Mouse (Mus musculus) C2C12 (cell line): ENCODE measurements around the gene Pde10a. TPM values are rescaled to one million over a fixed set of nuclear protein-coding genes. Genes with fewer than 3 reads are reported as not detected.

Experiments used
- H3K27me3 ChIP-seq: one replicate; pipeline ENCODE4 v1.6.1; 2011; ENCODE audit not compliant: control insufficient read depth, insufficient read depth, insufficient read length
- H3K36me3 ChIP-seq: one replicate; pipeline ENCODE4 v1.6.1; 2011; ENCODE audit not compliant: control insufficient read depth, insufficient read depth
- H3K4me3 ChIP-seq: one replicate; pipeline ENCODE4 v1.5.1; 2011; ENCODE audit warnings: mild to moderate bottlenecking, control low read depth; ENCODE audit not compliant: poor library complexity, insufficient read depth, severe bottlenecking
- H3K79me2 ChIP-seq: one replicate; pipeline ENCODE4 v1.6.1; 2011; ENCODE audit not compliant: control insufficient read depth, insufficient read depth
- H3K79me3 ChIP-seq: one replicate; pipeline ENCODE4 v1.6.1; 2011; ENCODE audit warnings: low read depth, control low read depth
- H3ac ChIP-seq: one replicate; pipeline ENCODE3; 2011; ENCODE audit warnings: low read depth; ENCODE audit not compliant: control insufficient read depth, insufficient read length
- CEBPB ChIP-seq: IDR thresholded peaks from one replicate; pipeline ENCODE4 v1.6.1; 2011; ENCODE audit warnings: low read depth, mild to moderate bottlenecking, control low read depth, moderate library complexity
- CTCF ChIP-seq: IDR thresholded peaks from one replicate; pipeline ENCODE4 v1.5.1; 2011; ENCODE audit not compliant: control insufficient read depth, insufficient read depth, insufficient read length
- FOSL1 ChIP-seq: IDR thresholded peaks from one replicate; pipeline ENCODE4 v1.8.0; 2011; ENCODE audit warnings: mild to moderate bottlenecking, low read length; ENCODE audit not compliant: poor library complexity, insufficient read depth, severe bottlenecking
- MAX ChIP-seq: IDR thresholded peaks from one replicate; pipeline ENCODE4 v1.6.1; 2011; ENCODE audit warnings: mild to moderate bottlenecking, control low read depth
- MYOD1 ChIP-seq: IDR thresholded peaks from one replicate; pipeline ENCODE4 v1.6.1; 2011; ENCODE audit warnings: low read depth; ENCODE audit not compliant: control insufficient read depth, insufficient read length
- MYOG ChIP-seq: IDR thresholded peaks from one replicate; pipeline ENCODE4 v1.6.1; 2011; ENCODE audit not compliant: control insufficient read depth, insufficient read length; ENCODE audit errors: extremely low read depth
- USF1 ChIP-seq: IDR thresholded peaks from one replicate; pipeline ENCODE4 v1.6.1; 2011; ENCODE audit warnings: low read depth, mild to moderate bottlenecking, control low read depth, moderate library complexity
- polyA plus RNA-seq: library from polyadenylated mRNA; unstranded; fragments of >200 nt; fragmentation: generic; extraction: Trizol; gene quantifications from one replicate; pipeline ENCODE4 v1.2.1, GENCODE M21; 2012; ENCODE audit warnings: missing spikeins

Pde10a gene
- polyA plus RNA-seq, 1 experiment = 0.83 TPM

- H3K79me3 ChIP-seq = no peaks in the 10 kb centered on the region
- no peaks in the 10 kb centered on the region for H3K36me3 ChIP-seq
- H3K4me3 ChIP-seq = no peak overlapping the region
- peaks cover 7% of the 10 kb centered on the region for H3K27me3 ChIP-seq
- no peak for TF ChIP-seq MYOD1
- TF ChIP-seq CEBPB = no peak
- TF ChIP-seq MAX = no peak
- TF ChIP-seq USF1 = no peak
- TF ChIP-seq MYOG = no peak
- no peak for TF ChIP-seq CTCF
- no peak for TF ChIP-seq FOSL1
- H3ac ChIP-seq = no peak overlapping the region
- H3K79me2 ChIP-seq = no peaks in the 10 kb centered on the region
Observed at GRCm38 (mm10) chr17:8839237-8840011, 314.3 kb downstream of the Pde10a start.

DNA sequence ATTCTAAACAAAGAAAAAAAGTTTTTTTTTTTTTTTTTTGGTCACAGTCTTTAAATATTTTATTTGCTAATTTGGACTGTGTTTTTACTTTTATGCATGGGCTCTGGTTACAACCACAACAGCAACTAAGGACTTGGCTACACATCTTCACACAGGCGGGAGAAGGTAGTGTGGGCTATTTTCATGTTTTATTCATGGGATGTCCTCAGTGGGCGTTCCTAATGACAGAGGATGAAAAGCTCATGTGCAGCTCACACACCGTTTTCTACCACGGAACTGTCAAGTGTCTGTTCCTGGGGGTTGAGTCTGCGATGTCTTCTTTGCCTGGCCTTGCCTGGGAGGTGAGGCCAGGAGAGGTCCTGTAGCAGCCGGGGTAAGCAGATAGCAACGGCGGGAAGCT is 315.9 kb downstream of the Pde10a start:
- Histone ChIP-seq H3K4me3 (no peak overlapping the region), H3K79me2 (no peaks in the 10 kb centered on the region)

GRCm38 (mm10) chr17:8841897-8842540 is 316.8 kb downstream of the Pde10a start:
- Histone ChIP-seq H3K79me2 (no peaks in the 10 kb centered on the region), H3K36me3 (no peaks in the 10 kb centered on the region), H3K4me3 (no peak overlapping the region), H3K79me3 (no peaks in the 10 kb centered on the region), H3K27me3 (peaks cover 7% of the 10 kb centered on the region), H3ac (no peak overlapping the region)
- TF ChIP-seq CEBPB (no peak), CTCF (no peak), FOSL1 (no peak), MAX (no peak), MYOG (no peak), MYOD1 (no peak), USF1 (no peak)

More for the DNA sequence above, 315.9 kb downstream of the Pde10a start:
- no peak overlapping the region for H3ac ChIP-seq
- H3K36me3 ChIP-seq = no peaks in the 10 kb centered on the region
- H3K79me3 ChIP-seq = no peaks in the 10 kb centered on the region
- peaks cover 7% of the 10 kb centered on the region for H3K27me3 ChIP-seq
- TF ChIP-seq FOSL1 (no peak), USF1 (no peak), MYOD1 (no peak), CEBPB (no peak), CTCF (no peak), MAX (no peak), MYOG (no peak)

DNA sequence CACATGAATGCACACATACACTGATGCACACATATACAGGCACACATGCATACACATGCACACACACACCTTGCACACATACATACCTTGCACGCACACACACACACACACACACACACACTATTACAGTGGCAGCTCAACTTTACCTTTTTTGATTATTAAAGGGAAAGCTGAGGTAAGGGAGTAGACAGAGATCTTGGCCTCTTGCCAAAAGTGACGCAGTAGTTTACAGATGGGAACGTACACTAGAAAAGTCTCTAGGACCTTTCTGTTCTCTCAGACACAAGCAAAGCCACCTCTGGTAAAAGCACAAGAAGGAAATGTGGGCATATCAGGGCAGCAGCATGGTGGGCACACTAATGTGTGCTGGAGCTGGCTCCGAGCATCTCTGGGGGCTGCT is 317.5 kb downstream of the Pde10a start:
- no peak overlapping the region for H3ac ChIP-seq
- no peaks in the 10 kb centered on the region for H3K79me3 ChIP-seq
- no peak overlapping the region for H3K4me3 ChIP-seq
- no peaks in the 10 kb centered on the region for H3K36me3 ChIP-seq
- no peak for TF ChIP-seq MYOG
- TF ChIP-seq FOSL1 = no peak
- TF ChIP-seq USF1 = no peak
- TF ChIP-seq CEBPB = no peak
- no peak for TF ChIP-seq MYOD1
- TF ChIP-seq MAX = no peak
- no peak for TF ChIP-seq CTCF
- peaks cover 7% of the 10 kb centered on the region for H3K27me3 ChIP-seq
- H3K79me2 ChIP-seq = no peaks in the 10 kb centered on the region

DNA sequence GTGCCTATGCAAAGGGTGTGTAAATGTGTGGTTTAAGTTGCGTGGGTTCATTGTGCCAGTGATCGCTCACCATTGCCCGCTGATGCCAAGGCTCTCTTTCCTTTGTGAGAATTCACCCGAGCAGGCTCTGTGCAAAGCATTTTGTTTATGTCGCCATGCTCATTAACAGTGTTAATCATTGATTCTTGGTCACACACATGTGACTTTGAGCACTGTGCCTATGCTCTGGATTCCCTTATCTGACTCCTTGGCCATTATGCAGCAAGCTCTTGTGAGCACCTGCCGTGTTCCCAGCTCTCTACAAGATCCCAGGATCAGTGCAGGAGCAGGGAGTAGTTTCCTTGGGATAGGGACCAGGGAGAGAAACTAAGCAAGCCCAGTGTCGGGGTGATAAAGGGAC is 318.8 kb downstream of the Pde10a start:
- no peak overlapping the region for H3K4me3 ChIP-seq
- H3K79me2 ChIP-seq = no peaks in the 10 kb centered on the region
- TF ChIP-seq MYOG (no peak), USF1 (no peak), CTCF (no peak), FOSL1 (no peak)
- no peak overlapping the region for H3ac ChIP-seq
- no peaks in the 10 kb centered on the region for H3K36me3 ChIP-seq
- H3K27me3 ChIP-seq = peaks cover 7% of the 10 kb centered on the region
- no peaks in the 10 kb centered on the region for H3K79me3 ChIP-seq
